Mouse (Mus musculus) adipocyte (in vitro differentiated cells): ENCODE results near the gene Pif1.

Experiments used
- DNase-seq: peaks from one replicate; pipeline ENCODE4 v3.0.0-alpha.2; 2016; ENCODE audit warnings: low spot score

The Pif1 gene

DNA sequence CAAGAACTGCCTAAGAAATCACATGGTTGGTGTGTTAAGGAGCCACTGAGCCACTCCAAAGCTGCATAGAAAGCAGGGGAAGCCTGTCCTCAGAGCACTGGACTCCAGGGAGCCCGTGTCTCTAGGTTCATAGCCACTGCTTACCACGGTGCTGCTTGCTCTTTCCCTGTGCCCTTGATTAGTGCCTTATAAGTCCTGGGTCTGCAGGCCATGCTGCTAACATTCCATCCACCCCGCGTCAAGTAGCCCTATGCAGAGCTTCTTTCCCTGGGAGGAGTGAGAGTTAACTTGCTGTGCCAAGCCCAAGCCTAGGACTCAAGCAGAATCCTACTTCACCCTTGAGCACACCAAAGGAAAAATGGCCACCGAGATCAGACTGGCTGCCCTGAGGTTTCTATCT is 52.1 kb downstream of the Pif1 start:
- no peak for DNase-seq

DNA sequence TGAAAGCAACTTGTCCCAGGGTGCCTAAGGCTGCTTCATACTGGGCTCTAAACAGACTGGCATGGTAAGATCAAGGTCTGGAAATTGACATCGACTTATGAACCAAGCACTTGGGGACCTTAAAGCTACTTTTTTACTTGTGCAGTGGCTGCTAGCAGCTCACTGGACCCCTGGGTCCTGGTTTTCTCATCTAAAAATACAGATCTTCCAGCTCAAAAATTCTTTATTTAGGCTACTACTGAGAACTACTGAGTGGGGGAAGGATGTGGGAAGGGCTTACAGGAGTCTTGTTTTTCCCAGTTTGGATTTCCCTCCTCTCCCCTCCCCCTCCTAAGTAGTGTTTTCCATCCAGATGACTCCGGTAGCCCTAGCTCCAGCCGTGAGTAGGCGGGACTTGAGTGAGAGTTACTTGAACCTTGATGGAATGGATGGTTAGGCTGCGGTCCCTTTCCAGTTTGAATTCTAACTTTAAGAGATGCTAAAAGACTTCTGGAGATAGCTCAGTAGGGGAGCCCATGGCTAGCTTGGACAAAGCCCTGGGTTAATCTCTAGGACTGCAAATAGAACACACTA is 54.0 kb downstream of the Pif1 start:
- no peak for DNase-seq

DNA sequence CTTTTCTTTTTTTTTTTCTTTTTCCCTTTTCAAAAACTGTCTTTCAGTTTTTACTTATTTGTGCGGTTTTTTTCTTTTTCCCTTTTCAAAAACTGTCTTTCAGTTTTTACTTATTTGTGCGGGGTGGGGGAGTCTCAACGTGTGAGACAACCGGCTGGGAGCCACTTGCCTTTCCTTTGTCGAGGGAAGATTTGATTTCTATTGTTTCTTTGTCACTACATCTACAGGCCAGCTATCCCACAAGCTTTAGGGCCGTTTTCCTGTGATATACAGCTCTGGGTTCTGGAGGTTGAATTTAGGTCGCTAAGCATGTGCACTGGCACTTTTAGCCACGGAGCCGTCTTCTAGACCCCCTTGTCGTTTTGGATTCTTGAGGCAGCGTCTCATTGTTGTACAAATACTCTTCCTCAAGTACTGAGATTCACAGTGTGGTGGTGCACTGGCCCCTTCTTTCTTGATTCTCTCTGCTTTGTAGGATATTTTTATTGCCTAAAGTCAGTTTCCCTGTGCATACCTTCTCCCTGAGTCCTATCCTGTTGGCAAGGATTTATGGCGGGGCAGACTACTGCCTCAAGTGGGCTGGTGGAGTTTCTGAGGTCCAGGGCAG is 54.6 kb downstream of the Pif1 start:
- DNase-seq = no peak

DNA sequence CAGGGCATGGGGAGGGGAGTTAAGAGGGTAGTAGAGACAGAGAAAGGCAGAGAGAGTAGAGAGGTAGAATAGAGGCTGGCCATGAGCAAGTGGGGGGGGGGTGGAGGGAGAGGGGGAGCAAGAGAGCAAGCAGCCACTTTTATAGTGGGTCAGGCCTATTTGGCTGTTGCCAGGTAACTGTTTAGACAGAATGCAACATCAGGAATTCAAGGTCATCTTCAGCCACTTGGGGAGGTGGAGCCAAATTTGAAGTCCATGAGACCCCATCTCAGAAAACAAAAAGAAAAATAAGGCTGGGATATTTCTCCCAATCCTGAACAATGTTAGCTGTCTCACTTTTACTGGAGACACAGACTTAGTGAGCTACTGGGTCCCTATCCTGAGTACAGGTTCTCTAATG is 55.6 kb downstream of the Pif1 start:
- no peak for DNase-seq

DNA sequence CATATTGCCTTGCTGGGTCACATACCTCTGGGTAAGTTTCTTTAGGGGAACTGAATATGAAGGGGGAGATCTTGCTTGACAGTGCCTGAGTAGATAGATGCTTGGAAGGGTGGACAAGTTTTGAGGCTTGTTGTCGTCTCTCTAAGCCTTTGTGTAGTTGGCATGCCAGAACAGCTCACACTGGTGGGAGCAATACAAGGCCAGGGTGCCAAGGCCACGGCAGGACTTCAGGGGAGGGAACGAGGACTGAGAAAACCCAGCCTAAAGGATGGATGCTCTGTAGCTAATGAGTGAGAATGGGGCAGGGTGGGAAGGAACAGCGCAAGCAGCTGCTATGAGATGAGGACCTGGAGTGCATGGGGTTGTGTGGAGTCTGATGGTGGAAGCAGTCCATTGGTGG is 58.0 kb downstream of the Pif1 start:
- no peak for DNase-seq
